Mouse (Mus musculus) layer of hippocampus, postnatal 25 days (tissue): ENCODE measurements around the gene Ccdc78. TPM values are rescaled to one million over a fixed set of nuclear protein-coding genes. Genes with fewer than 3 reads are reported as not detected.
A peak's percentile ranks its signal among the peaks of the same experiment; 100 is the strongest.

ENCODE experiments used
- DNase-seq, 2 experiments: peaks; one replicate each; pipeline ENCODE4 v3.0.0; 2022; ENCODE audit warnings: mixed read lengths in 2 of 2, low spot score in 1 of 2; ENCODE audit errors: extremely low spot score in 1 of 2
- microRNA-seq, 2 experiments: library from miRNA; unstranded; fragments of <30 nt; microRNA quantifications; one replicate each; pipeline ENCODE4 v1.2.0; 2021
- total RNA-seq, 2 experiments: library from RNA; stranded (reverse); gene quantifications; 2 replicates each; pipeline ENCODE4 v1.2.3; 2021

Ccdc78 gene
- total RNA-seq, 2 experiments from 2014 or later, result not detected

DNA sequence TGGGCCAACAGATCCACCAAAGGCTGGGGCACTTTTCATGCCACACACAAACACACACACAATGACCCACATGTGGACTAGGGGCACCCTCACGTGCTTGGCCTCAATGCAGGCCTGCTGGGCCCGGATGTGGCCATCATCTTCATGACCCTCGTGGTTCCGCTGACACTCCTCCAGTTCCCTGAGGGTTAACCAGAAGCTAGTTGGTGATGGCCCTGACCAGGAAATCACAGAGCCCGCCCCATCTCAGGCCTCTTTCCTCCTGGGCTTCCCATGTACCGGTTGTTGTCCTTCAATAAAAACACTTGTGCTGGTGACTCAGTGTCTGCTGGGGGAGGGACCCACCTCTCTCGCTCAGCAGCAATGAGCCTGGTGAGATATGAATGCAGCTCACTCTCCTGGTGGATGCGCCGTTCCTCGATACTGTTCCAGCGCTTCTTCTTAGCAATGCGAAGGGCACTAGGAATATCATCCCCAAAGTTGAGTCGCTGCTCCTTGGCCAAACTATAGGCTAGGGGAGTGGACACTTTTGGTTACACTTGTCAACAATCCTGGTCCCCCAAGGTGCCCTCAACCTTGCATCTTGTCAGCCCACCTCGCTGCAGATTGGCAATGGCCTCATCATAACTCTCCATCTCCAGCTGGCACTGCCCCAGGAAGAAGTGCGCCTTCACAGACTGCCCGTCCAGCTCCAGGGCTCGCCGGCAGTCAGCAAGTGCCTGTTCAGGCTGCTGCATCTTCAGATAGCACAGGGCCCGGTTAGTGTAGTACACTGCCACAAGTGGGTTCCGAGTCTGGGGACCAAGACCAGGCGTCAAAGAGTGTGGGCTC, 45.3 kb downstream of the Ccdc78 start:
- DNase-seq, result no peak

DNA sequence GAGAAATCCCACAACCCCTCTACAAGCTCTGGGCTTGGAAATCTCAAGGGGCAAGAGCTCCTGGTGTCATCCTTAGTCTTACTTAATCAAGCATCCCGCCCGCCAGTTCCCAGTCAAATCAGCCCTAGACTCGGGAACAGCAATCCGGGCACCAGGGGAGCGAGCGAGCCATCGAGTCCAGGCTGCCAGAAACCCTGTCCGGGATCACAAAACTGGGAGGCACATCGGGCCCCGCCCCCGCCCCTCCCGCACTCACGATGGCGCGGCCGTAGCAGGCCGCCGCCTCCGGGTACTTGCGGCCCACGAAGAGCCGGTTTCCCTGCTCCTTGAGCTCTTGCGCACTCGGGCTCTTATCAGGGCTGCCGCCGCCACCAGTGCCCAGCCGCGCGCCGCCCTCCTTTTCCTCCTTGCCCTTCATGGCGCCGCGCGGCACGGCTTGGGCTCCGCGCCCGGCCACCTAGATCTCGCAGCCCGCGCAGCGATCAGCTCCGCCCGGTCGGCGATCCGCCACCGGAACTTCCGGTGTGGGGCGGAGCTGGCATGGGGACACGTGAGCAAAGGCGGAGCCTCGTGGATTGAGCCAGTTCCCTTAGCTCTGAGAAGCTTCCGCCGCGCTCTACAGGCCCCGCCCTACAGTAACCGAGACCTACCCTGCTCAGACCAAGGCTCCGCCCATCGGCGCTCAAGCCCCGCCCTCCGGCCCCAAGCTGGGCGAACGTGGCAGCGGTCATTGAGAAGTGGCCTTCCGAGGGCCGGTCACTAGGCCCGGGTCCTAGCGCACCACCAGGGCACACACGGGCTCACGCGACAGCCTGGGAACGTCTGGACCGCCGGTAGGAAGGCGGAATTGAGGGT, 46.3 kb downstream of the Ccdc78 start:
- DNase-seq, result peak; percentile 93 to 95

- peak in 1 of 2 experiments; percentile 70 for DNase-seq
Observed at GRCm38 (mm10) chr17:25833291-25833663, 46.9 kb downstream of the Ccdc78 start, which contains the start of gene Stub1. TSS of gene Stub1 (minus strand) at chr17:25833404.

- DNase-seq, result no peak
Observed at GRCm38 (mm10) chr17:25833961-25834594, 47.7 kb downstream of the Ccdc78 start.

- no peak for DNase-seq
Observed at GRCm38 (mm10) chr17:25834595-25835222, 48.3 kb downstream of the Ccdc78 start.

GRCm38 (mm10) chr17:25835301-25835700, 48.9 kb downstream of the Ccdc78 start:
- no peak for DNase-seq

DNA sequence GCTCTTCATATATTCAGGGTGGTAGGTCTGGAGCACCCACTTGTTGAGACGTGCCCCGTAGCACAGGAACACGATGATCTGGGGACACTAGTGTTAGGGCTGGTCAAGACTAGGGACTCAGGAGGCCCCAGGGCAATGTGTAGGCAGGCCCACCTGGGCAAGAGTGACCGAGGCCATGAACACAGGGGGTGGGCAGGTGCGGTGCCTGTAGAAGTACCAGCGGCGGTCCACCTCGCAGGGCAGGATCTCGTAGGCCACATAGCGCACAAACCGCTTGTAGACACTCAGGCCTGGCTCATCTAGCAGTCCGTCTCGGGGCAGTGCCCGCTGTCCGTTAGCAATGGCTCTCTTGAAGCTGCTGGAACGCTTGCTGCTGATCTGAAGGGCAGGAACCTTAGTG, 49.4 kb downstream of the Ccdc78 start:
- no peak for DNase-seq

- peak in 1 of 2 experiments; percentile 64 for DNase-seq
Observed at GRCm38 (mm10) chr17:25836397-25837075, 50.2 kb downstream of the Ccdc78 start.

- peak; percentile 73 to 77 for DNase-seq
Observed at GRCm38 (mm10) chr17:25837076-25837410, 50.7 kb downstream of the Ccdc78 start, which contains the start of gene Rhbdl1. TSS of gene Rhbdl1 (minus strand) at chr17:25837295.

GRCm38 (mm10) chr17:25837533-25837932, 51.2 kb downstream of the Ccdc78 start:
- DNase-seq, result no peak

DNA sequence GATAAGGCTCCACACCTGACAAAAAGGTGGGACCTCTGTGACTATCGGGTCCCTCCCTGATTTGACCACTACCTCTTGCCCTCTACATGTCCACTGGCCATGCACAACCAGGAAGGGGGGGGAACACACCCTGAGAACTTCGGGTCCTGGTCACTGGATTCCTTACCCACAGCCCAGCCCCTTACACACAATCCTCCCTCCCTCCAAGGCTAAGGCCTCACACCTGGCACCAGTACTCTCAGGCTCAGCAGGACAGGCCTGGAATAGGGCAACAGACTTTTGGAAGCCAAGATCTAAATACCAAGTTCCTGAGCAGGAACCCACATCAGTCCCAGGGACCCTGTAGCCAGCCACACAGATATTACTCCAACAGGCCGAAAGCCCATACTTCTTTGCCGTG, 52.5 kb downstream of the Ccdc78 start:
- no peak for DNase-seq

- no peak for DNase-seq
Observed at GRCm38 (mm10) chr17:25839455-25840235, 53.3 kb downstream of the Ccdc78 start.

Small RNA genes lying within 50 kb of the gene (microRNA-seq; reads per million reads assigned to microRNA genes)
- gene Gm25083 (0 reads per million in 2 experiments), gene Mir3082 (2.4 to 2.6 reads per million in 2 experiments), gene Mir6966 (2.0 to 3.2 reads per million in 2 experiments)

Other genes with a start within 250 kb of the Ccdc78 start
- gene Sox8, start 215.9 kb upstream of the Ccdc78 start, total RNA-seq, result 10 to 100 TPM; 61.9 to 67.1 TPM
- 10 to 100 TPM; 24.9 to 34.0 TPM for gene Lmf1, start 207.5 kb upstream of the Ccdc78 start, total RNA-seq
- 100 to 1,000 TPM; 108 to 125 TPM for gene Gng13, start 69.4 kb upstream of the Ccdc78 start, total RNA-seq
- gene Chtf18, start 59.2 kb upstream of the Ccdc78 start, total RNA-seq, result 1 to 10 TPM; 1.3 to 2.1 TPM
- gene Rpusd1, start 58.9 kb upstream of the Ccdc78 start, total RNA-seq, result 10 to 100 TPM; 45.4 to 49.2 TPM
- under 1 TPM in 1 of 2 experiments, not detected in 1; 0.14 TPM for gene Mslnl, start 50.5 kb upstream of the Ccdc78 start, total RNA-seq
- gene Msln, start 32.2 kb upstream of the Ccdc78 start, total RNA-seq, result 1 to 10 TPM in 1 of 2 experiments, under 1 TPM in 1; 0.71 to 1.8 TPM
- 10 to 100 TPM; 32.7 to 33.2 TPM for gene Narfl, start 12.8 kb upstream of the Ccdc78 start, total RNA-seq
- 100 to 1,000 TPM; 112 to 126 TPM for gene Haghl, start 907 bp upstream of the Ccdc78 start, total RNA-seq
- gene Fam173a, start 6.3 kb downstream of the Ccdc78 start, total RNA-seq, result 10 to 100 TPM; 81.7 to 88.0 TPM
- gene AC134908.4, start 9.1 kb downstream of the Ccdc78 start, total RNA-seq, result 1 to 10 TPM; 1.6 to 3.5 TPM
- 10 to 100 TPM; 82.7 to 89.2 TPM for gene Metrn, start 10.6 kb downstream of the Ccdc78 start, total RNA-seq
- gene Fbxl16, start 22.5 kb downstream of the Ccdc78 start, total RNA-seq, result 100 to 1,000 TPM; 637 to 657 TPM
- gene Wdr24, start 37.0 kb downstream of the Ccdc78 start, total RNA-seq, result 10 to 100 TPM; 26.5 to 27.1 TPM
- 10 to 100 TPM; 59.5 to 62.9 TPM for gene Jmjd8, start 42.3 kb downstream of the Ccdc78 start, total RNA-seq
- 100 to 1,000 TPM; 160 to 164 TPM for gene Stub1, start 46.8 kb downstream of the Ccdc78 start, total RNA-seq
- gene Rhbdl1, start 50.7 kb downstream of the Ccdc78 start, total RNA-seq, result 10 to 100 TPM; 62.3 to 68.3 TPM
- gene Gm20683, start 55.2 kb downstream of the Ccdc78 start, total RNA-seq, result 10 to 100 TPM; 26.0 to 28.5 TPM
- 100 to 1,000 TPM in 1 of 2 experiments, 10 to 100 TPM in 1; 95.2 to 107 TPM for gene Rhot2, start 58.3 kb downstream of the Ccdc78 start, total RNA-seq
- 10 to 100 TPM; 14.8 to 21.0 TPM for gene Wdr90, start 74.9 kb downstream of the Ccdc78 start, total RNA-seq
- 10 to 100 TPM; 22.4 to 25.3 TPM for gene Mcrip2, start 82.2 kb downstream of the Ccdc78 start, total RNA-seq
- 10 to 100 TPM; 39.2 to 40.1 TPM for gene Mettl26, start 88.5 kb downstream of the Ccdc78 start, total RNA-seq
- 1 to 10 TPM; 2.0 TPM for gene Wfikkn1, start 94.3 kb downstream of the Ccdc78 start, total RNA-seq
- 10 to 100 TPM; 41.0 to 52.9 TPM for gene Rab40c, start 133.1 kb downstream of the Ccdc78 start, total RNA-seq
- gene Pigq, start 158.4 kb downstream of the Ccdc78 start, total RNA-seq, result 100 to 1,000 TPM; 135 to 137 TPM
- under 1 TPM in 1 of 2 experiments, not detected in 1; 0.52 TPM for gene Nhlrc4, start 158.4 kb downstream of the Ccdc78 start, total RNA-seq
- gene A930017K11Rik, start 166.0 kb downstream of the Ccdc78 start, total RNA-seq, result under 1 TPM; 0.34 to 0.47 TPM
- 10 to 100 TPM; 48.7 to 55.2 TPM for gene Capn15, start 199.2 kb downstream of the Ccdc78 start, total RNA-seq